Mouse (Mus musculus) right cerebral cortex, postnatal 25 days (tissue): Measurements from ENCODE around the gene Btbd35f25.
"Not testable (repeated sequence)": the region's sequence is repeated elsewhere in the genome, so short reads cannot be mapped to it uniquely, and the experiment has no call there.

Source experiments
- DNase-seq: peaks from one replicate; pipeline ENCODE4 v3.0.0; 2022

The Btbd35f25 gene

DNA sequence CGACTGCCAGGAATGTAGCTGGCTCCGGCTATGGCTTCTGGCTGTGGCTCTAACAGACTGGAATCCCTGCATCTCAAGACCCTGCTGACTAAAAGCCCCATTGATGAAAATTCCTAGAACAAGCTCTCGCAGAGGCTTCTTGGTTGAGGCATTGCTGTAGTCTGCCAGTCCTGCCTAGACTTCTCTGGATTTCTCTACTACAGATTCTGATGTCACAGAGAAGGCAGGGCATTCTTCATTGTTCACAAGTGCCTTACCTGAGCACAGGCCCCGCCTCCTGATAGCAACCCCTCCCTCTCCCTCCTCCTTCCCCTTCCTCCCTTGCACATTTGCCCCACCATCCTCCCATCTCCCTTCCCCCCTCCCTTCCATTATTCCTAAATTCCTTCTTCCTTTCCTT lies at the start of gene Btbd35f25:
Gene Btbd35f25, minus strand, starts transcription at position 101 of the 400 bp plus-strand sequence.
- not testable (repeated sequence) for DNase-seq

DNA sequence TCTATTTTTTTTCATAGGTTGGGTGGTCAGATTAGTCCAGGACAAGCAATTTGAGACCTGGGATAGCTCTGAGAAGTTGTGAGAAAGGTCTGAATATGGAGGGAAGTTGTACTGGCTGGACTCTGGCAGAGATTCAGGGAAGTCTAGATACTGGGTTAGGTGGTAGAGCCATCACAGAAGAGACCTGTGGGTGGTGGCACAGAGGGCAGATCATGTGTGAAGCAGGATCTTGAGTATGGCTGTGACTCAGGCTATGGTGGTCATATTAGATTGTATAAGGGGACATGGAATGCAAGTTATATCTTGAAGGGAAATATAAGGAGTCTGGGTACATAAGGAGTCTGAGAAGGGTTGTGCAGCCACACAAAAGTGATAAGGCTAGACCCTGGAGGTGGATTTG lies 49.3 kb upstream of the Btbd35f25 start:
- DNase-seq: no peak

DNA sequence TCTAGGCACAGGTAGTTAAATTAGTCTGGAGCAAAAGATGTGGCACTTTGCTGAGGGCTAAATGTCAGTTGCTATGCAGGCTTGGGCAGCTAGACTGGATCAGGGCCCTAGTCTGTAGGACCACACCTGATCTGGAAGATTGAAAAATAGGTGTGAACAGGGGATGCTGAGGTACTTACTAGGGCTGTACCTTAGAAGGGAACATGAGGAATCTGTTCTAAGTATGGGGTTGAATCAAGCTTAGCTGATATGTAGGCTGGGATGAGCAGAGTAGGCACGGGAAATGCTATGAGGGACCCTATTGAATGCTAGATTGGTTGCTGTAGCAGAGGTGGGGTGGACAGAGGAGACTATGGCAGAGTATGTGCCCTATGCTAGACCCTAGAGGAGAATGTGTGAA lies 47.0 kb upstream of the Btbd35f25 start:
- no peak for DNase-seq

- DNase-seq: no peak
Observed at GRCm38 (mm10) chrX:31745079-31745478, 28.1 kb upstream of the Btbd35f25 start.

DNA sequence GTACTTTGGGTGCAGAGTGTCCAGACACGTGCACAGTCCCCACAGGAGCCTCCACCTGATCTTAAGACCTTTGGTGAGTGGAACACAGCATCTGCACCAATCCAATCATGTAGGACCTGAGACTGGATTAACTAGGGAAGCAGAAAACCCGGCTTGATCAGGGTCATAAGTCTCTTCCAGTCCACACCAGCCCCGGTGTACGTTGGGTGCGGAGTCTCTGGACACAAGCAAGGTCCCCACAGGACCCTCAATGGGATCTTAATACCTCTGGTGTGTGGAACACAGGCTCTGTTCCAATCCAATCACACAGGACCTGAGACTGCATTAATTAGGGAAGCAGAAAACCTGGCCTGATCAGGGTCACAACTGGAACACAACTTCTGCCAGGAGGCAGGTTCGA lies 20.0 kb upstream of the Btbd35f25 start:
- no peak for DNase-seq
